Comparison of ENCODE assay signal across 8 mouse cellular contexts in genomic region chr16:91465505-91466240, GRCm38 (mm10). TPM values are rescaled to one million over a fixed set of nuclear protein-coding genes. Genes with fewer than 3 reads are reported as not detected.
DNase-seq lines count a peak whose midpoint lies in the region; ATAC-seq and TF ChIP-seq lines count a peak whose summit lies in the region.

No protein-coding gene starts in this region.

- H3K27ac ChIP-seq in heart, postnatal 0 days (ENCODE audit: low read depth), result peak overlapping the region; percentile 87
- peak overlapping the region; percentile 48; the same call in 1 of the 2 replicates for H3K27ac ChIP-seq in bone marrow macrophage, adult 2 months (ENCODE audit: insufficient read depth, low read depth, low read length)
- H3K27ac ChIP-seq in hindbrain, embryonic 13.5 days, result peak overlapping the region; percentile 86
- H3K27ac ChIP-seq in midbrain, embryonic 14.5 days (replicated peaks; ENCODE audit: low read depth, low read length), result no peak overlapping the region; the same call in 1 of the 2 replicates

- WGBS in heart, postnatal 0 days, result 47% methylated on average over 13 of the region's 13 CpGs
- WGBS in hindbrain, embryonic 13.5 days, result 46% methylated on average over 13 of the region's 13 CpGs
- 45% methylated on average over 13 of the region's 13 CpGs for WGBS in midbrain, embryonic 14.5 days

- TF ChIP-seq POLR2A in bone marrow macrophage, adult 2 months (IDR thresholded peaks at IDR 0.05; ENCODE audit: borderline replicate concordance, low read depth, low read length), result no peak

- no peaks in the 10 kb centered on the region for H3K36me3 ChIP-seq in heart, postnatal 0 days (replicated peaks; ENCODE audit: control insufficient read depth, insufficient read depth, low read length)
- H3K36me3 ChIP-seq in hindbrain, embryonic 13.5 days, result no peaks in the 10 kb centered on the region; the same call in 1 of the 2 replicates
- H3K36me3 ChIP-seq in midbrain, embryonic 14.5 days (ENCODE audit: control insufficient read depth, insufficient read depth, low read length), result peaks cover 6% of the 10 kb centered on the region; the same call in 1 of the 2 replicates

- no peak for TF ChIP-seq CTCF in heart, postnatal 0 days (IDR thresholded peaks at IDR 0.05; ENCODE audit: low read depth)
- TF ChIP-seq CTCF in bone marrow macrophage, adult 2 months (IDR thresholded peaks at IDR 0.05; ENCODE audit: low read depth, low read length), result no peak

- no peak for ATAC-seq in heart, postnatal 0 days (ENCODE audit: insufficient read depth, low read depth)
- no peak; the same call in 1 of the 2 replicates for ATAC-seq in hindbrain, embryonic 13.5 days (ENCODE audit: low FRiP score)
- ATAC-seq in midbrain, embryonic 14.5 days (ENCODE audit: low FRiP score, low TSS enrichment), result no peak

- DNase-seq in heart, postnatal 0 days (ENCODE audit: low spot score), result no peak
- DNase-seq in heart, postnatal 4 days, result no peak
- DNase-seq in midbrain, embryonic 14.5 days, result peak; percentile 15
- DNase-seq in embryo, embryonic 10.5 days (ENCODE audit: low spot score), result no peak
- DNase-seq in thymus, postnatal 36 days, result no peak
- DNase-seq in embryo, embryonic 11 days, result no peak

- peak overlapping the region; percentile 54 for H3K9ac ChIP-seq in heart, postnatal 0 days (replicated peaks; ENCODE audit: low read depth, low read length)
- peak overlapping the region; percentile 77 for H3K9ac ChIP-seq in hindbrain, embryonic 13.5 days
- peak overlapping the region; percentile 73 for H3K9ac ChIP-seq in midbrain, embryonic 14.5 days (replicated peaks; ENCODE audit: low read length)

- no peaks in the 10 kb centered on the region for H3K9me3 ChIP-seq in heart, postnatal 0 days (replicated peaks; ENCODE audit: control insufficient read depth, low read length)
- no peaks in the 10 kb centered on the region for H3K9me3 ChIP-seq in hindbrain, embryonic 13.5 days
- H3K9me3 ChIP-seq in midbrain, embryonic 14.5 days (ENCODE audit: control insufficient read depth, low read length), result no peaks in the 10 kb centered on the region

- peak overlapping the region; percentile 87 for H3K4me2 ChIP-seq in heart, postnatal 0 days (ENCODE audit: low read depth, low read length)
- peak overlapping the region; percentile 75 for H3K4me2 ChIP-seq in hindbrain, embryonic 13.5 days
- peak overlapping the region; percentile 87 for H3K4me2 ChIP-seq in midbrain, embryonic 14.5 days (ENCODE audit: low read length)

- TF ChIP-seq EP300 in heart, postnatal 0 days (IDR thresholded peaks at IDR 0.05; ENCODE audit: low read depth), result no peak

- peaks cover 15% of the 10 kb centered on the region for H3K4me1 ChIP-seq in heart, postnatal 0 days (ENCODE audit: control insufficient read depth, insufficient read depth)
- peaks cover 28% of the 10 kb centered on the region for H3K4me1 ChIP-seq in bone marrow macrophage, adult 2 months (ENCODE audit: control insufficient read depth, insufficient read depth, low read length)
- H3K4me1 ChIP-seq in hindbrain, embryonic 13.5 days (replicated peaks), result peaks cover 25% of the 10 kb centered on the region
- H3K4me1 ChIP-seq in midbrain, embryonic 14.5 days (ENCODE audit: control insufficient read depth, insufficient read depth, low read length), result peaks cover 24% of the 10 kb centered on the region

- no peaks in the 10 kb centered on the region for H3K27me3 ChIP-seq in heart, postnatal 0 days (ENCODE audit: control insufficient read depth, insufficient read depth, low read length)
- peaks cover 3% of the 10 kb centered on the region; the same call in 1 of the 2 replicates for H3K27me3 ChIP-seq in hindbrain, embryonic 13.5 days
- no peaks in the 10 kb centered on the region for H3K27me3 ChIP-seq in midbrain, embryonic 14.5 days (ENCODE audit: control insufficient read depth, insufficient read depth, low read length)

- H3K4me3 ChIP-seq in heart, postnatal 0 days (ENCODE audit: low read depth, low read length), result peak overlapping the region; percentile 56
- H3K4me3 ChIP-seq in bone marrow macrophage, adult 2 months (ENCODE audit: insufficient read depth, low read length), result peak overlapping the region; percentile 87
- H3K4me3 ChIP-seq in hindbrain, embryonic 13.5 days, result peak overlapping the region; percentile 52
- peak overlapping the region; percentile 68 for H3K4me3 ChIP-seq in midbrain, embryonic 14.5 days (replicated peaks; ENCODE audit: low read depth, low read length)

RNA-seq across cellular contexts. Expression of gene Ifnar1, which starts 19.4 kb away (rescaled TPM):
- total RNA-seq in heart, postnatal 0 days (2014; rRNA removed; ENCODE audit: low replicate concordance), result 32.6 and 42.6 TPM in 2 replicates
- polyA plus RNA-seq in heart, postnatal 0 days (2015; fragmentation: Nextera tagmentation; extraction: Ambion mirVana), result 23.7 and 24.0 TPM in 2 replicates
- total RNA-seq in heart, postnatal 4 days (2021), result 10 to 100 TPM; 50.3 to 56.0 TPM
- polyA plus RNA-seq in bone marrow macrophage, adult 2 months (2012; ENCODE audit: insufficient read depth, insufficient read length, missing spikeins), result 89.1 and 92.5 TPM in 2 replicates
- 48.4 and 53.5 TPM in 2 replicates for polyA plus RNA-seq in hindbrain, embryonic 13.5 days (2015; fragmentation: Nextera tagmentation; extraction: Ambion mirVana)
- polyA plus RNA-seq in midbrain, embryonic 14.5 days (2014; fragmentation: Nextera tagmentation; extraction: Ambion mirVana), result 38.8 and 56.1 TPM in 2 replicates

RNA-seq across cellular contexts. Expression of gene Il10rb, which starts 59.7 kb away (rescaled TPM):
- 44.4 and 63.3 TPM in 2 replicates for total RNA-seq in heart, postnatal 0 days (2014; rRNA removed; ENCODE audit: low replicate concordance)
- 89.0 and 99.4 TPM in 2 replicates for polyA plus RNA-seq in heart, postnatal 0 days (2015; fragmentation: Nextera tagmentation; extraction: Ambion mirVana)
- 10 to 100 TPM; 66.2 to 67.4 TPM for total RNA-seq in heart, postnatal 4 days (2021)
- polyA plus RNA-seq in bone marrow macrophage, adult 2 months (2012; ENCODE audit: insufficient read depth, insufficient read length, missing spikeins), result 345 and 358 TPM in 2 replicates
- polyA plus RNA-seq in hindbrain, embryonic 13.5 days (2015; fragmentation: Nextera tagmentation; extraction: Ambion mirVana), result 10.1 and 11.1 TPM in 2 replicates
- 5.4 and 9.3 TPM in 2 replicates for polyA plus RNA-seq in midbrain, embryonic 14.5 days (2014; fragmentation: Nextera tagmentation; extraction: Ambion mirVana)
